Mouse (Mus musculus) forebrain, embryonic 12.5 days (tissue): ENCODE data around the gene Zbtb18. TPM values are rescaled to one million over a fixed set of nuclear protein-coding genes. Genes with fewer than 3 reads are reported as not detected.

Source experiments
- ATAC-seq: fragments of 200-750 bp; cut with Nextera tagmentation; 2 replicates; pipeline ENCODE4 v1.8.0; 2017; ENCODE audit warnings: moderate TSS enrichment; ENCODE audit not compliant: low FRiP score
- H3K27ac ChIP-seq: fragments of 300-500 bp; sonication (generic); 2 replicates; pipeline ENCODE4 v1.5.1; 2016; ENCODE audit warnings: mild to moderate bottlenecking
- H3K27me3 ChIP-seq: fragments of 300-500 bp; sonication (generic); 2 replicates; pipeline ENCODE4 v1.6.1; 2016; ENCODE audit warnings: mild to moderate bottlenecking
- H3K36me3 ChIP-seq: fragments of 300-500 bp; sonication (generic); replicated peaks from 2 replicates; pipeline ENCODE4 v1.6.1; 2016; ENCODE audit warnings: mild to moderate bottlenecking
- H3K4me1 ChIP-seq: fragments of 300-500 bp; sonication (generic); 2 replicates; pipeline ENCODE4 v1.6.1; 2016
- H3K4me2 ChIP-seq: fragments of 300-500 bp; sonication (generic); 2 replicates; pipeline ENCODE4 v1.6.1; 2016; ENCODE audit warnings: mild to moderate bottlenecking, moderate library complexity
- H3K4me3 ChIP-seq: fragments of 300-500 bp; sonication (generic); replicated peaks from 2 replicates; pipeline ENCODE4 v1.5.1; 2016; ENCODE audit warnings: mild to moderate bottlenecking
- H3K9ac ChIP-seq: fragments of 300-500 bp; sonication (generic); 2 replicates; pipeline ENCODE4 v1.6.1; 2016; ENCODE audit warnings: mild to moderate bottlenecking
- H3K9me3 ChIP-seq: fragments of 300-500 bp; sonication (generic); 2 replicates; pipeline ENCODE4 v1.6.1; 2016
- WGBS: fragments of 180-500 bp; shearing (Covaris S2); methylation state at CpG from one replicate; pipeline ENCODE4 v1.1.7; 2016; 5-methylcytosine and 5-hydroxymethylcytosine counted together
- polyA plus RNA-seq: library from polyadenylated mRNA; unstranded; fragments of >200 nt; fragmentation: Nextera tagmentation; extraction: Ambion mirVana; gene quantifications from 2 replicates; pipeline ENCODE4 v1.2.1, GENCODE M21; 2016

The Zbtb18 gene
- polyA plus RNA-seq, 1 experiment from 2014 or later, result 21.6 TPM

DNA sequence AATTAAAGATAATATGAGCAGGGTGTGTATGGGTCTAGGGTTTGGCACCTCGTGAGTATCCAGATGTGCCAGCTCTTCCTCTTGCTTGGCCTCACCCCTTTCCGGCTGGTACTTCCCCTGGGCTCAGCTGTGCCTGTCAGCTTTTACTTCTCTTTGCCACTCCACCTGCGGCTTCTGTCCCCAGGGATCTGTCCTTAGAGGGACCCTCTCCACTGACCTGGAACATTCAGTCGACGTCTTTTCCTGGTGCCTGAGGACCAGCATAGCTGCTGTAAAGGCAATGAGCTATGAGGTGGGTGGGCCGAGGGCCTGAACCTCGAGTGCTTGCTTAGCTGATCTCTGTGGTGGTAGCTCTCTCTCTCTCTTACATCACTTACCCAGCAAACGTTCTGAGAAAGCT, 25.0 kb downstream of the Zbtb18 start:
- Histone ChIP-seq H3K27me3 (0 out of 2 replicates have a peak, but pooled peaks cover 2% of the 10 kb centered on the region), H3K36me3 (no peaks in the 10 kb centered on the region), H3K4me1 (no peaks in the 10 kb centered on the region; the same call in 1 of the 2 replicates), H3K9me3 (no peaks in the 10 kb centered on the region), H3K9ac (no peak overlapping the region), H3K4me3 (no peak overlapping the region), H3K4me2 (no peak overlapping the region), H3K27ac (no peak overlapping the region)
- ATAC-seq, result no peak
- 86% methylated on average over 8 of the region's 8 CpGs for WGBS

DNA sequence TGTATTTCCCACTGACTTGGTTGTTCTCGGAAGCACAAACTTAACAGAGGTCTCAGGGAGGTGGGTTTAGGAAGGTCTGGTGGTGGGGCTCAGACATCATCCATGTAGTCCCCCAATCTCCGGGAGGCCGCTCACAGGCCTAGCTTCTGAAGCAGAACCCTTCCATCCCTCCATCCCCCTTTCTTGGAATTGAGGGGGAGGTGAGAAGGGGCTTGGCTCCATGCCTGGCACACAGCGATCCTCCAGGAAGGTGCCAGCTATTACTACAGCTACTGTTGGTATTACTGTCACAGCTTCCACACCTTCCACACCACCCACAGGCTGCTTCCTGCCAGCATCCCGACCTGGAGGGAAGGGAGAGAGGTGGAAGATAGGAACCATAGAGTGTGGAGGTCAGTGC, 26.3 kb downstream of the Zbtb18 start:
- Histone ChIP-seq H3K9me3 (no peaks in the 10 kb centered on the region), H3K36me3 (no peaks in the 10 kb centered on the region), H3K4me1 (no peaks in the 10 kb centered on the region), H3K27ac (no peak overlapping the region), H3K27me3 (no peaks in the 10 kb centered on the region), H3K4me2 (no peak overlapping the region), H3K4me3 (no peak overlapping the region), H3K9ac (no peak overlapping the region)
- WGBS, result 82% methylated on average over 5 of the region's 5 CpGs
- no peak for ATAC-seq

DNA sequence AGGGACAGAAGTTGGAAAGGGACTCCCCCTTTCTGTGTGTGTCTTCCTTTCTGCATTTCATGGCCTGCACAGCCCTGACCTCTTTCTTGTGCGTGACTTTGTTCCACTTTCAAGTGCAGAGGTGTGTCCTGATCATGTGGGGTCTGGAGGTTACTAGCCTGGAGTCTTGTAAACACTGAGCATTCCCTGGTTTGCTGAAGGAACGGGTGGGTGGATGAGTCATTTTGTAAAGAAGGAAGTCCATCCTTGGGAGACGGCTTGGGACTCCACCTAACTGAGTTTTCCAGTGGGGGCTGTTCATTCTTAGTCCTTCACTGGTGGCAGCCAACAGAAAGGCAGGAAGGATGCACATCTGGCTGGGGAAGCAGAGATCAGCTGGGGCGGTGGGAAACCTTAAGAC, 27.9 kb downstream of the Zbtb18 start:
- WGBS, result 87% methylated on average over 4 of the region's 4 CpGs
- H3K4me3 ChIP-seq, result no peak overlapping the region
- no peak overlapping the region for H3K27ac ChIP-seq
- H3K36me3 ChIP-seq, result no peaks in the 10 kb centered on the region
- no peaks in the 10 kb centered on the region for H3K4me1 ChIP-seq
- no peak for ATAC-seq
- no peaks in the 10 kb centered on the region for H3K27me3 ChIP-seq
- no peaks in the 10 kb centered on the region for H3K9me3 ChIP-seq
- H3K9ac ChIP-seq, result no peak overlapping the region
- no peak overlapping the region for H3K4me2 ChIP-seq

DNA sequence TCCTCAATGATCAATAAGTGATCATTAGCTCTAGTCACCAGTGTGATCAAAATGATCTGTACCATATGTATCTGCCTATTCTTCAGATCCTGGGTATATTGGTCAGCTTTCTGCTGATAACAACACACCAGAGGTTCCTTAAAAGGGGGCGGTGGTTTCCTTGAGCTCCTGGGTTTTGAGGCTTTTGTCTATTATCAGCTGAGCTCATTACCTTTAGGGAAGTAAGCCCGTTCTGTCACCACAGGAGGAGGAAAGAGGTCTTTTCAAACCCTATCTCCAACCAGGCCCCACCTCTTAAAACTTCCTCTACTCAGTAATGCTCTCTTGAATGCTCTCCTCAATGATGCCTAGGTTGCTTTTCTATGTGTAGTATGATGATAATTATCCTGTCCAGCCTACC, 28.8 kb downstream of the Zbtb18 start:
- no peak overlapping the region for H3K4me3 ChIP-seq
- no peak overlapping the region for H3K27ac ChIP-seq
- H3K27me3 ChIP-seq, result no peaks in the 10 kb centered on the region
- no peaks in the 10 kb centered on the region for H3K4me1 ChIP-seq
- no peaks in the 10 kb centered on the region for H3K36me3 ChIP-seq
- no peak overlapping the region for H3K9ac ChIP-seq
- no peak overlapping the region for H3K4me2 ChIP-seq
- 65% methylated on average over 2 of the region's 2 CpGs for WGBS
- no peaks in the 10 kb centered on the region for H3K9me3 ChIP-seq
- ATAC-seq, result no peak

DNA sequence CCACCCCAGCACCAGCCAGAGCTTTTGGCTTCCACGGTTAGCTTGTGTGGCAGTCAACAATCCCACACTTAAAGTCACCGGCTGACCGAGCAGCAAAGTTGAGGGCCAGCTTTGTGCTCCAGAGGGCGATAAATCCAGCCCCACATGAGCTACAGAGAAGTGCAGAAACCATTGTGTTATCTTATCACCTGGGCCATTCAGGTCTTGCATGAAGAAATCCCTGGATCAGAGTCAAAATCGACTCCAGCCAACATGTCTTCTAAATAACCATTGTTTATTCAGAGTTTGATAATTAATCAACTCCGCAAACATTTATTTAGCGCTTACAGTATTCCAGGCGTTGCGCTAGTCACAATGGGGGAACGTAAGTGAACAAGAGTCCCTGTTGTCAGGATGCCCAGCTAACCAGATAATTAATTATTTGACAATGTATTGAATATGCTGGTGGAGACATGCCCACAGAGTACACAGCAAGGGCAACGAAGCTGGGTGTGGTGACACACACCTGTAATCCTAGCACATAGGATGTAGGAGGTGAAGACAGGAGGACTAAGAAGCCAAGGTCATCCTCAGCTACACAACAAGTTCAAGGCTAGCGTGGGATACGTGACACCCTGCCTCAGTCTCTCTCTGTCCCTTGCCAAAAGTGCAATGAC, 33.5 kb downstream of the Zbtb18 start:
- 0 out of 2 replicates have a peak, but pooled peaks cover 4% of the 10 kb centered on the region for H3K4me1 ChIP-seq
- 89% methylated on average over 13 of the region's 13 CpGs for WGBS
- no peaks in the 10 kb centered on the region for H3K27me3 ChIP-seq
- ATAC-seq, result no peak
- H3K4me2 ChIP-seq, result no peak overlapping the region
- no peak overlapping the region for H3K4me3 ChIP-seq
- H3K27ac ChIP-seq, result no peak overlapping the region
- H3K9ac ChIP-seq, result no peak overlapping the region
- H3K36me3 ChIP-seq, result no peaks in the 10 kb centered on the region
- no peaks in the 10 kb centered on the region for H3K9me3 ChIP-seq

DNA sequence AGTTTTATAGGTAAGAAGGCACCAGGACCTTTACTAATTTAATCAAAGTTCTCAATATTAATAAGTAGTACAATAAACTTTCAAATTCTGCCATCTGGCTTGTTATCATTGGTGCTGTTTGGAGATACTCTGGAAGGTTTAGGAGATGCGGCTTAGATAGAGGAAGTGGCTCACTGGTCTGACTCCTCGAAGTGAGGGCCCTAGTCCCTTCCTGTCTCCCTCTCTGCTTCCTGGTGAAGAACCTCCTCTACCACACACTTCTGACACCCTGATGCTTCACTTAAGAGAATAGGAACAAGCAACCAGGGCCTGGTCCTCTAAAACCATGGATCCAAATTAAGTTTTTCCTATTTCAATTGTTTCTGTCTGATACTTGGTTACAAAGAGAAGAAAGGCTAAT, 36.4 kb downstream of the Zbtb18 start:
- Histone ChIP-seq H3K36me3 (no peaks in the 10 kb centered on the region), H3K27me3 (no peaks in the 10 kb centered on the region), H3K9ac (no peak overlapping the region), H3K4me2 (no peak overlapping the region), H3K4me3 (no peak overlapping the region), H3K9me3 (no peaks in the 10 kb centered on the region), H3K27ac (no peak overlapping the region), H3K4me1 (0 out of 2 replicates have a peak, but pooled peaks cover 4% of the 10 kb centered on the region)
- 88% methylated on average over 2 of the region's 2 CpGs for WGBS
- ATAC-seq, result no peak

DNA sequence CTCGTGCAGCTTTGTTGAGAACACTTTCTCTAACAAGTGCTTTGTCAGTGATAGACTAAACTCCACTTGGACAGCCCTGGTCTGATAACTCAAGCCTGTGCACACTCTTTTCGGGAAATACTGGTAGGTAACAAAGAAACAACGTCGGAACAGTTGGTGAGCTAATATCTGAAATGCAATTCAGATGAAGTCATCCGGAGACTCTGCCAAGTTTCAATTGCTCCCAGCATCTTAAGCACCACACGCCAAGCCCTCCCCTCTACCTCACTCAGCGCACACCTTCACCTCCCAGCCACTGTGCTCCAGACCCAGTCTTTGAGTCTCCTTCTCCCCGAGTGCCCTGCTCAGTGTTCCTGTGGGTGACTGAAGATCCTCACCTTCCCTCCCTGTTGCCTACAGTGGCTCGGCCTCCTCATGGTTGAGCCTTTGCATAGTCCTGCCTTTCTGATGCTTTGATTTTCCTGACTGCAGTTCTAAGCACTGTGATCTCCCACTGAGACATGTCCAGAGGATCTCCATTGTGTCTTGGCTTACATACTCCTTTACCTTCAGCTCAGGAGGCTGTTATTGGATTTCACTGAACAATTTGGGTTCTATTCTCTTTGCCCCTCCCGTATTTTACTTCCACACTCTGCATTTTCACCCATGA, 37.3 kb downstream of the Zbtb18 start:
- Histone ChIP-seq H3K27ac (no peak overlapping the region), H3K36me3 (no peaks in the 10 kb centered on the region), H3K4me3 (no peak overlapping the region), H3K27me3 (no peaks in the 10 kb centered on the region), H3K4me2 (no peak overlapping the region), H3K4me1 (peaks cover 9% of the 10 kb centered on the region), H3K9me3 (no peaks in the 10 kb centered on the region), H3K9ac (no peak overlapping the region)
- ATAC-seq, result peak; percentile 36; the same call in 1 of the 2 replicates
- 55% methylated on average over 10 of the region's 10 CpGs for WGBS

DNA sequence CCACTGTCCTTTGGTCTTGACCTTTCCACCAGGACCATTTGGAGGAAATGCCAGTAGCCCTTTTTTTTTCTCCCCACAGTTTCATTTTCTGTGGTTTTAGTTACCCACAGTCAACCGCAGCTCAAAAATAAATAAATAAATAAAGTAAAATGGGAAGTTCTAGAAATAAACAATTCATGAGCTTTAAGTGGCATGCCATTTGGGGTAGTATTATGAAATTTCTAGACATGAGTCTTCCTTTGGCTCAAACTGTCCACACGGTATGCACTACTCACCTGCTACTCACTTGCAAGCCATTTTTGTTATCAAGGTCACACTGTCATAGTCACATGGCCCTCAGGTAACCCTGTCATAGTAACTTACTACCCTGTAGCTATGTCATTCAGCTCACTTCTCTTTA, 41.5 kb downstream of the Zbtb18 start:
- no peak overlapping the region for H3K9ac ChIP-seq
- no peaks in the 10 kb centered on the region for H3K9me3 ChIP-seq
- H3K36me3 ChIP-seq, result no peaks in the 10 kb centered on the region
- no peak overlapping the region for H3K4me3 ChIP-seq
- H3K4me2 ChIP-seq, result no peak overlapping the region
- WGBS, result 96% methylated on average over 2 of the region's 2 CpGs
- peaks cover 16% of the 10 kb centered on the region for H3K4me1 ChIP-seq
- H3K27me3 ChIP-seq, result no peaks in the 10 kb centered on the region; the same call in 1 of the 2 replicates
- H3K27ac ChIP-seq, result no peak overlapping the region
- no peak for ATAC-seq

DNA sequence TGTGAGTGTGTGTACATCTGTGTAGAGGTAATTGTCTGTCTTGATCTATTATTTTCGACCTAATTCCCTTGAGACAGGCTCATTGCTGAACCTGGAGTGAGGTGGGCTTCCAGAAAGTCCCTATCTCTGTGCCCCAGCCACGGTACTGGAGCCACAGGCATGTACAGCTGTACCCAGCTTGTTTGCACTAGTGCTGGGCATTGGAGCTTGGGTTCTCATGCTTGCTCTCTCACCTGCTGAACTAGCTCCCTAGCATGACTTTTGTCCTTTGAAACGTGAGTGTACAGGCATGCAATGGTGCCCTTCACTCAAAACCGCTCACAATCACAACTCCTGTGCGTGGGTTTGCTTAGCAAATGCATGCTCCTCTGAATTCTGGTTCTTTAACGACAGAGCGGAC, 42.1 kb downstream of the Zbtb18 start:
- ATAC-seq, result 0 out of 2 replicates have a peak, but pooled peaks have one; percentile 48
- Histone ChIP-seq H3K9ac (0 out of 2 replicates have a peak overlapping the region, but pooled peaks have one; percentile 39), H3K36me3 (no peaks in the 10 kb centered on the region), H3K27me3 (no peaks in the 10 kb centered on the region; the same call in 1 of the 2 replicates), H3K4me1 (peaks cover 16% of the 10 kb centered on the region), H3K27ac (peak overlapping the region; percentile 51), H3K4me3 (no peak overlapping the region), H3K9me3 (no peaks in the 10 kb centered on the region), H3K4me2 (no peak overlapping the region)
- WGBS, result 33% methylated on average over 7 of the region's 7 CpGs

DNA sequence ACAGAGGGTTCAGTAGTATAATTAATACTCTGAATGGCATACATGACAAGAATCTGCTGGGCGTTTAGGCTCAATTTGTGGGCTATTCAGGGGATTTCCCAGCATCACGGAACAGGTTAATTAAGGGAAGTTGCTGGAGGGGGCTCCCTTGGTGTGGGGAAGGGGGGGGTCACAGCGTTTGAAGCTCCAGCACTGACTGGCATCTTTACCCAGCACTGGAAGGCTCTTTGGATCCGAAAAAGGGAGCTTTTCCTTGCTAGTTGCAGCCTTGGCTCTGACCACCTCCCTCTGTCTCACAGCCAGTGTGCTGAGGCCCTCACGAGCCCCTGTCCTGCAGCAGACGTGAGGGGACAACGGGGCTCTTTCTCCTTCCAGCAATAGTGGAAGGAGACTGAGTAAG, 42.5 kb downstream of the Zbtb18 start:
- peak overlapping the region; percentile 51 for H3K27ac ChIP-seq
- WGBS, result 23% methylated on average over 7 of the region's 7 CpGs
- H3K36me3 ChIP-seq, result no peaks in the 10 kb centered on the region
- peak; percentile 81 for ATAC-seq
- peak overlapping the region; percentile 17 for H3K4me2 ChIP-seq
- no peak overlapping the region for H3K4me3 ChIP-seq
- H3K9ac ChIP-seq, result peak overlapping the region; percentile 39; the same call in 1 of the 2 replicates
- H3K27me3 ChIP-seq, result no peaks in the 10 kb centered on the region; the same call in 1 of the 2 replicates
- H3K4me1 ChIP-seq, result peaks cover 12% of the 10 kb centered on the region
- H3K9me3 ChIP-seq, result no peaks in the 10 kb centered on the region

DNA sequence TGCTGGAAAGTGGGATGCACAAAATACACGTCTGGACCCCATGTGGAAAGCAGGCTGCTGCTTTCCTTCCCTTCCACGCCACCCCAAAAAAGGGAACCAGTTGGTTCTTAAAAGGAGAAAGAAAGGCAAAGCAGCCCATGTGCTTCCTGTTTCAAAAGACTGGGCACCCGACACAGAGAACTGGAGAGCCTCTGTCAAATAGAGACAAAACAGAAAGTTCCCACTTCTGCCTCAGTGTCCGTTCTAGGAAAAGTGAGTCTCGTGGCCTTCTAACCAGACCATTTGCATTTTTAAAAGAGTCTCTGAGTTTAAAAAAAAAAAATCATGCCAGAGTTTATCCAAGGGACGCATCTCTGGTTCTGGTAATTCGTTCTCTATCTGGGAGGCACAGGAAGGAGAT, 47.7 kb downstream of the Zbtb18 start:
- H3K9me3 ChIP-seq, result no peaks in the 10 kb centered on the region
- 77% methylated on average over 7 of the region's 7 CpGs for WGBS

DNA sequence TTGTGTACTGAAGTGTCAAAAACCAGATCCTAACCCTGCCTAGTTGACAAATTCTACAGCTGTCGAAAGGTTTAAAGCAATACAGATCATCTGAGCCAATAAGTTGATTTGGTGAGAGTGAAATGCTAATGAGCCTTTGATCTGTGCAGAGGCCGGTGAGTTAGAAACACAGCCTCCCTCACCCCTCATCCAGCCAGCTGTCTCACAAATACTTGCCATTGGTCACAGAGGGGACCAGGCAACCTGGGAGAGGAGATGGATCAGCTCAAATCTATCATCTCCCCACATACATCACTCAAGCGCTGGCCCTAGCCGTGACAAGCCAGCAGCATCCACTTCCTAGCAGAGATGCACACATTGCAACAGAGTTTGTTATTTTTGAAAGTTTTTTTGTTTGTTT, 48.7 kb downstream of the Zbtb18 start:
- H3K36me3 ChIP-seq, result no peaks in the 10 kb centered on the region
- H3K9me3 ChIP-seq, result no peaks in the 10 kb centered on the region
- 53% methylated on average over 4 of the region's 4 CpGs for WGBS
- peak; percentile 46; the same call in 1 of the 2 replicates for ATAC-seq
- H3K4me3 ChIP-seq, result no peak overlapping the region
- peaks cover 14% of the 10 kb centered on the region; the same call in 1 of the 2 replicates for H3K4me1 ChIP-seq
- no peaks in the 10 kb centered on the region; the same call in 1 of the 2 replicates for H3K27me3 ChIP-seq
- H3K4me2 ChIP-seq, result no peak overlapping the region
- H3K9ac ChIP-seq, result no peak overlapping the region
- no peak overlapping the region for H3K27ac ChIP-seq

More for the DNA sequence above, 47.7 kb downstream of the Zbtb18 start:
- no peaks in the 10 kb centered on the region; the same call in 1 of the 2 replicates for H3K27me3 ChIP-seq
- H3K27ac ChIP-seq, result no peak overlapping the region
- peaks cover 13% of the 10 kb centered on the region for H3K4me1 ChIP-seq
- H3K4me3 ChIP-seq, result no peak overlapping the region
- no peak overlapping the region for H3K9ac ChIP-seq
- no peak for ATAC-seq
- no peaks in the 10 kb centered on the region for H3K36me3 ChIP-seq
- no peak overlapping the region for H3K4me2 ChIP-seq
